Mouse (Mus musculus) kidney, adult 2 months (tissue): ENCODE results near the gene Pml.
"Not testable (repeated sequence)": the region's sequence is repeated elsewhere in the genome, so short reads cannot be mapped to it uniquely, and the experiment has no call there.

ENCODE experiments used
- CTCF ChIP-seq: fragments of 200-500 bp; conservative IDR thresholded peaks from 2 replicates; pipeline ENCODE4 v1.5.1; 2011; ENCODE audit warnings: low read depth, mild to moderate bottlenecking, control low read depth, low read length, moderate library complexity, mixed read lengths; ENCODE audit not compliant: insufficient read depth, insufficient read length
- POLR2A ChIP-seq: fragments of 200-500 bp; IDR thresholded peaks from one replicate; pipeline ENCODE4 v1.6.1; 2011; ENCODE audit warnings: low read depth, low read length, control low read depth

- TF ChIP-seq POLR2A, CTCF: not testable (repeated sequence)
These were observed 4.2 kb upstream of the Pml start for GRCm38 (mm10) chr9:58253805-58254122.
